Mouse (Mus musculus) lung, postnatal 10 days (tissue): Measurements from ENCODE around the gene Cd59b.
A peak's percentile ranks its signal among the peaks of the same experiment; 100 is the strongest.

Experiments
- DNase-seq: peaks from one replicate; pipeline ENCODE4 v3.0.0; 2021

The Cd59b gene

DNA sequence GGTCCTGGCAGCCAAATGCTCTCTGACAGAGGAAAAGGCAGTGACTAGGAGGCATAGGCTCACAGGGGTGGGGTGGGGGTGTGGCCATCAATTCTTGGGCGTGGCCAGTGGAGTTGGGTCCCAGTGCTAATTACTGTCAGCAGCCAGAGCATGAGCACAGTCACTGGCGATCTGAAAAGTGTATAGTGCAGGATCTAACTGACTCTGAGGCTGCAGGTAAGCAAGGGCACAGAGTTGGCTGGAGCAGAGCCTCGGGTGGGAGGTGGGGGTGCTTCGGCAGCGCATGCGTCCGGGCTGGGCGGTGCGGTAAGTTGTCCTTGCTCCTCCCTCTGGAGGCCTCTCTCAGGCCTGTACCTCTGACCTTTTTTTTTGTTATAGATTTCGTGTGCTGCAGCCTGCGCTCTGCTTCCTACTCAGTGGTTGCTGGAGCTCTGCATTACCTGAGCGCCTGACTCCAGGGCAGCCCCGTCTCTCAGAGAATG is at the start of gene Cd59b:
Cd59b (plus strand) TSS at position 146 of the 482 bp plus-strand sequence.
- DNase-seq = peak; percentile 72

- no peak for DNase-seq
Observed at GRCm38 (mm10) chr2:104023096-104023495, 46.6 kb upstream of the Cd59b start.

- DNase-seq = no peak
Observed at GRCm38 (mm10) chr2:104024656-104025055, 45.0 kb upstream of the Cd59b start.

- peak; percentile 90 for DNase-seq
Observed at GRCm38 (mm10) chr2:104027458-104028138, 42.1 kb upstream of the Cd59b start, which contains the start of gene Fbxo3. Gene Fbxo3 (plus strand): TSS chr2:104027721.

DNA sequence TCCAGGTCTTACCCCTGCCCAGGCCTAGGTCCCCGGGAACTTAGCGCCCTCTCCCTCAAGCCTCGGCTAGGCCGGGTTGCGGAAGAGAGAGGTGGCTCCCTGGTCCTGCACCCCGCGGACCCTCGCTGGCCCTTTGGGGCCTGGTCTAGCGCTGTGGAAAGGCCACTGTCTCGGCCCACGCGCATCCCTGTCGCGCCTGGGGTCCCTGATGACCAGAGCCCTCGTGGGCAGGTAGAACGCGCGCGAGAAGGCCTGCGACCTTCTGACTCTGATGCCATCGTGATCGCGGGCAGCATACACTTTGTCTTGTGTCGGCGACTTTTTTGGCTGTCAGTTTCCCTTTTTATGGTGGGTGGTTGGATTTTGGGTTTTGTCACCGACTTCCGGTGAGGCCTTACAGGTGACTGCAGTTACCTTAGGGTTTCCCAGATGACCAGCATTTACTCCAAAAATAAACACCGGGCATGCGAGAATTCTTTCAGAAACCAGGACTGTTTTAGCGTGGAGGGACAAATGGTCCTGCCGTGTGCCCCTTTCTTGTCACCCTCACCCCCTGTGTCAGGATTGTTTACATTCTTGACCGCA is 41.4 kb upstream of the Cd59b start, which contains the start of gene 4931422A03Rik:
4931422A03Rik (minus strand) TSS at position 223 of the 585 bp plus-strand sequence.
- DNase-seq = no peak

DNA sequence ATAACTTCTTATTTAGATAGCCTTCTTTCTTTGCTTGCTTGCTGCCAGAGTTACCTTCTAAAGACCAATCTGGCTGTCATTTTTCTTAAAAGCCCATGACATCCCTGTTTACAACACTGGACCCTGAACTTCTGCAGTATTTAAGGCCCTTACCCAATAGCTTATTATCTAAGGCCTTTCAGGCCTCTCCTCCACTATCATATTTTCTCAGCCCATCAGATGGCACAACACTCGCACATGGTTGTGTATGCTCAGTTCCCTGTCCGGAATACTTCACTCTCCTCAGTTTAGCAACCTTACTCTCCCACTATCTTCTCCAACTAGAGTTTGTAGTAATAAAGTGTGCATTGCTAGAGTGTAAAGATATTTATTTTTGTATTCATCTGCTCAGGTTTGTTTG is 40.6 kb upstream of the Cd59b start:
- no peak for DNase-seq

- no peak for DNase-seq
Observed at GRCm38 (mm10) chr2:104030381-104030780, 39.3 kb upstream of the Cd59b start.

GRCm38 (mm10) chr2:104032056-104032455 is 37.6 kb upstream of the Cd59b start:
- no peak for DNase-seq

DNA sequence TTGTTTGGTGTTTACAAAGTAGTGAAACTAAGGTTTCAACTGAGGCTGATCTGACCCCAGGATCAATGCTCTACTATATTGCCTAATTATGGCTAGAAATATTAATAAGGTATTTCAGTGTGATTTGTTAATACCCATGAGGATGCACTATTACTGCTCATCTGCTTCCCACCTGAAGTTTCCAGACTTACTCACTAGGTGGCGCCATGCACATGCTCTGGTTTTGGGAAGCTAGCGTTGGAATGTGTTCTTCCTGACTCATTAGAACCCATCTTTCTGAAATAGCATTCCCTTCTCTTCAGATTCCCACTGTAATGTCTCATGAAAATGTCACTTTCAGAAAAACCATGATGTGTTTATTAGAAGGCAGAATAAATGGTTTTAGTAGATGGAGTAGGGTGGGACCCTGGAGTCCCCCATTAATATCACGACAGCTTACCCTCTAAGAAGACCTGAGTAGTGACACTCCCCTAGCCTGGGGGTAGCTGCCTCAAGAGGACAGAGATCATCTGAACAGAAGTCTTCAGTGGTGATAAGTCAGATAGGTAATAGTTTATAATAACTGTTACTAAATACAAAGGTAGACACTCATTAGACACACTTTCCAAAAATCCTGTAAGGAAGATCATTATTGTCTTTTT is 34.7 kb upstream of the Cd59b start:
- DNase-seq = peak; percentile 74

DNA sequence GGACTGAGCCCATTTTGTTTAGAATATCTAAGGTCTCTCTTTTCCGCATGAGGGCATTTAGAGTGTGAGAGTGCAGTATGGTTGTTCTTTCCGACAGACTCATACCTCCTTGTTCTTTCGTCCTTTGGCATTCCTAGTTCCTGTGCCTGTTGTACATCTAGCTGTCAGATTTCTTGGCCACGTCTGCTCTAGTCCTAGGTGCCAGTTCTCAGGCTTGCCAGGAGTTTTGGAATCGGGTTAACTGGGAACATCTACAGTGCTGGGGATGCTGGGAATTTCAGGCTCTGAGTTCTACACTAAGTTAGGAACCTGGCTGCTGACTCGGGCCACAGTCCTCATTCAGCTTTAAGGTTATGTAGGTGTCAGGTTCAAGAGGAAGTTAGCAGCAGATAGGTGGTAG is 34.1 kb upstream of the Cd59b start:
- DNase-seq = no peak

- no peak for DNase-seq
Observed at GRCm38 (mm10) chr2:104036316-104036715, 33.3 kb upstream of the Cd59b start.

DNA sequence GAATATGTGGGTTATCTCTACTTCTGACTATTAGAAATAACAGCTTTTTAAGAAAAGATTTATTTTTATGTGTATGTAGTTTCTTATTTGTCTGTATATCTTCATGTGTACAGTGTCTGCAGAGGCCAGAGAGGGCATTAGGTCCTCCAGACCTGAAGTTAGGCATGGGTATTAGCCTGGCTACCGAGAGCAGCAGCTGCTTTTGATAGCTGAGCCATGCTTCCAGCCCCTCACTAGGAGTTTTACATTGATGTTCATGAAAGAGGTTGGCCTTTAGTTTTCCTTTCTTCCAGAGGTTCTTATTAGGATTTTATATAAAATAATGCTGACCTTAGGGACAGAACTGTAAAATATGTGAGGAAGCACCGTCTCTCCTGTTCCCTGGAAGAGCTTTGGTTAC is 31.4 kb upstream of the Cd59b start:
- no peak for DNase-seq

GRCm38 (mm10) chr2:104041632-104042031 is 28.0 kb upstream of the Cd59b start:
- DNase-seq = peak; percentile 24

DNA sequence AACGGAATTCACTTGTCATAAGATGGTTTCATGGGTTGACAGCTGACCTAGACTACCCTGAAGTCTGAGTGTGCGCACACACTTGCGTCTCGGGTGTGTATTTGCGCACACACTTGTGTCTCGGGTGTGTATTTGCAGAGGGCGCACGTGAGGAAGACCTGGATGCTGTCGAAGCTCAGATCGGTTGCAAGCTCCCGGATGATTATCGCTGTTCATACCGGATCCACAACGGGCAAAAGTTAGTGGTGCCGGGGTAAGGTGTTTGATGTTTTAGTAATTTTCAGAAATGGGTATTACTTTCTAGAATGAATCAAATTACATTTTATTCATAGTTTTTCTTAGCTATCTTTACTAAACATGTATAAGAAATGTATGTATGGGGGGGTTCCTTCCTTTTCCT is 26.9 kb upstream of the Cd59b start:
- no peak for DNase-seq

- peak; percentile 64 for DNase-seq
Observed at GRCm38 (mm10) chr2:104043624-104044478, 25.8 kb upstream of the Cd59b start.

GRCm38 (mm10) chr2:104044479-104045080 is 25.1 kb upstream of the Cd59b start:
- peak; percentile 40 for DNase-seq

GRCm38 (mm10) chr2:104058381-104058780 is 11.3 kb upstream of the Cd59b start:
- DNase-seq = no peak

GRCm38 (mm10) chr2:104058954-104059353 is 10.7 kb upstream of the Cd59b start:
- no peak for DNase-seq

GRCm38 (mm10) chr2:104059786-104060185 is 9.9 kb upstream of the Cd59b start:
- DNase-seq = no peak

GRCm38 (mm10) chr2:104060996-104061395 is 8.7 kb upstream of the Cd59b start:
- DNase-seq = no peak

- DNase-seq = no peak
Observed at GRCm38 (mm10) chr2:104062665-104063064, 7.0 kb upstream of the Cd59b start.

GRCm38 (mm10) chr2:104064152-104064551 is 5.5 kb upstream of the Cd59b start:
- no peak for DNase-seq
